Mouse (Mus musculus) v-Abl transformed pro-B cells (cell line): Measurements from ENCODE around the gene March8.
"Not testable (repeated sequence)": the region's sequence is repeated elsewhere in the genome, so short reads cannot be mapped to it uniquely, and the experiment has no call there.

Experiments used
- in situ Hi-C, 2 experiments: fragments of 400-800 bp; cut with MboI; formaldehyde crosslinking; loops; one replicate each; pipeline ENCODE4 v1.15.1; 2025; ENCODE audit not compliant: unreplicated experiment in 2 of 2

Gene March8

DNA sequence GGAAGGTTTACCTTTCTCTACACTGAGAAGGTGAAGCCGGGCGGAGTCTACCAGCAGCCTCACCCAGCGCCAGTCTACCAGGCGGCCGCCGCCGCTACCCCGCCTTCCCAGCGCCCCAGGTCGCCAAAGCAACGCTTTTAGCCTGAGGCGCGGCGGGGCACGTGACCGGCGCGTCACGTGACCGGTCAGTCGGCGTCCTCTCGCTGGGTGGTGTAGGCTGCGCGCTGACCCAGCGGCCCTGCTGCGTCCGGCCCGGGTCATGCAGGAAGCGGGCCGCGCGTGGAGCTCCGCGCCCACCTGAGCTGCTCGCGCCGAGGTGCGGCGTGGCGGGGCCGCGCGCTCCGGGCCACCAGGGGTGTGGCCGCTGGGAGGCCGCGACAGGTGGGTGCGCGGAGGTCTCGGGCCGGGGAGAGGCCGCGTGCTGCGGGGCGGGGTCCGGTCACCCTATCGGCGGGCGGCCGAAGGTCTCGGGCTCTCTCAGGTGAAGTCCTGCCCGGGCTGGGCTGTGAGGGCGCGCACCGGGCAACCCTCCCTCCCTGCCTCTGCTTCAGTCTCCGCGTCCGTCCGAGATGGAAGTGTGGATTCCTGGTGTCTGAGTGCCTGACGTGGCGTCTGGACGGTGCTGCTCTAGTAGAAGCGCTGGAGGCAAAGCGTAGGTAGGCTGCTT, at the start of gene March8:
TSS of gene March8 (plus strand) at position 190 of the 667 bp plus-strand sequence.
- in situ Hi-C loops: no loop called here

DNA sequence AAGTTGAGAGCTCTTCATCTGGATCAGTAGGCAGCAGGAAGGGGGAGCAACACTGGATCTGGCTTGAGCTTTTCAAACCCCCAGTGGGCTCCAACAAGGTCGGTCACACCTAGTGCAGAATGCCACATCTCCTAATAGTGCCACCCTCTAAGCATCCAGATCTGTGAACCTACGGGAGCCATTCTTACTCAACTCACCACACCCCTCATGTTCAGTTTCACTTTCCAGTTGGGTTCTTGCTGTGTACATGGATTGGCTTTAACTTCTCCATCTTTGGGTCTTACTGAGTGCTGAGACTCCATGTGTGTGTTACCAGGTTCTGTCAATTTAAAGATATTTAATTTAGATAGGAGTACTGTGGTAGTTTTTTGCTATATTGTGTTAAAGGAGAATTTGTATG, 26.4 kb upstream of the March8 start:
- in situ Hi-C loops: no loop called here

DNA sequence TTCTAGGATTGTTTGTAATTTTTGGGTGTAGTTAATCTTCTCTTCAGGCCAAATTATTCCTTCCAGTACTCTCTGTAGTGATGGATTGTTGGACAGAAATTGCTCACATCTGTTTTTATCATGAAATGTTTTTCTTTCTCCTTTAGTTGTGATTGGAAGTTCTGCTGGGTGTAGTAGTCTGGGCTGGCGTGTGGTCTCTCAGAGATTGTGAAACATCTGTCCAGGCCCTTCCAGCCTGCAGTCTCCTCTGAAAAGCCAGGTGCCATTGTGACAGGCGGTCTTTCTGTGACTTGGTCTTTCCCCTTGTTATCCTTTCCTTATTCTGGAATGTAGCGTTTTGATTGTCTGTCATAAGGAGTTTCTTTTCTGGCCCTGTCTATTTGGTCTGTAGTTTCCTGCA, 18.6 kb upstream of the March8 start:
- in situ Hi-C loops: no loop called here

DNA sequence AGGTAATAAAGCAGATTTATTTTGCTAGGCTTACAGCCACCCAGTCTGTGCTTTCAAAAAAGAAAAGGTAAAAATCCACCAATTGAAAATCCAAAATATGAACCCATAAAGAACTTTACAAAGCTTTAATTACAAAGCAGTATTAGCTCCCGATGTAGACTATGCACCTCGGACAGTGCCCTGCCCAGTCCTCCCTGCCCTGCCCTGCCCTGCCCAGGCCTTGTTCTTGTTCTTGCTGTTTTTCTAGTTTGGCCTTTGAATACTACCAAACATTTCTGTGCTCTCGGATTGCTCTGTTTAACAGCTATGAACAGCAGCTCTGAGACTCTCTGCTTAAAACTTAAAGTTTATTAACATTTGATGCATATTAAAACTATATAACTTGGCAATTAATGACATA, 11.2 kb upstream of the March8 start:
- in situ Hi-C loops: no loop called here

DNA sequence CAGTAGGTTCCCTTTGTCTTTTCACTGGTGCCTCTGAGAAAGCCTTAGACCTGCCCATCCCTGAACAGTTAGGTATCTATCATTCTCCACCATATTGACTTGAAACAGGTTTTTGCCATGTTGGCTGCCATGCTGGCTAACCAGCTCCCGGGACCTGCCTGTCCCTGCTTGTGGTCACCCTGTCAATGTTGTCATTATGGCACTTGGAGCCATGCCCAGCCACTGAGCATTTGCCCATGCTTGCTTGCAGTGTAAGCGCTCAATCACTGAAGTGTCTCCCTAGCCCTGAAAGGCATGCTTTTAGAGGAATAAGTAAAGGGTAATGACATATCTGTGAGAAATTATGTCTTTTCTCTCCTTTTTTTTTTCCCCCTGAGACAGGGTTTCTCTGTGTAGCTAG, 6.4 kb upstream of the March8 start:
- in situ Hi-C loops: no loop called here

DNA sequence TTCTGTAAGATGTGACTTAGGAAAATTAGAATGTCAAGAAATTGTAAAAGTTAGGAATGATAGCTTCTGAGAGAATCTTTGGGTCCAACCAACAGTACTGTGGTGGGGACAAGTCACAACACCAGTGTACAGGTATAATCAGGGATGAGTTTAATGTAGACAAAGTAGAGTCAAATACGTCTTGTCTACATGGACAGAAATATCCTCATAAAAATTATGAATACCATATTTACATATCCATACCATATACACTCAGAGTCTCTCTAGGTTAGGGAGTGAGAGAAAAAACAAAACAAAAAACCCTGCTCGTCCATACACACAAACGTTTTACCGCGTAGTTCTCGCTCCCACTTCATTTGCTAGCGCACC, 374 bp upstream of the March8 start:
- in situ Hi-C loops: no loop called here

DNA sequence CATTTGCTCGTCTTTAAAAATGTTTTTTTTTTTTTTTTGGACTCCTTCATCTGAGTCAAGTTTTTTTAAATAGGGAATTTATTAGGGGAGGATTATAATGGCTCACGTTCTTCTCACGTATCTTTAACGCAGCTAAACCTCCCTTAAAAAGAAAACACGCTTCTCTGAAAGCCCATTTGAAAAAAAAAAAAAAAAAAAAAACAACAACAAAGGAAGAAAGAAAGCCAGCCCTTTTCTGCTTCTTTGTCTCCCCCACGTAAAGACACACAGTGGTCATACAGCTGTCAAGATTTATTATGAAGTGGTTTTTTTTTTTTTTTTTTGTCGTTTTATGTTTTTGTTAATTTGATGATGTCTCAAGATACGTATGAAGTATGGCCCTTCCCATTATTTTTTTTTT, 696 bp downstream of the March8 start:
- in situ Hi-C loops: no loop called here

DNA sequence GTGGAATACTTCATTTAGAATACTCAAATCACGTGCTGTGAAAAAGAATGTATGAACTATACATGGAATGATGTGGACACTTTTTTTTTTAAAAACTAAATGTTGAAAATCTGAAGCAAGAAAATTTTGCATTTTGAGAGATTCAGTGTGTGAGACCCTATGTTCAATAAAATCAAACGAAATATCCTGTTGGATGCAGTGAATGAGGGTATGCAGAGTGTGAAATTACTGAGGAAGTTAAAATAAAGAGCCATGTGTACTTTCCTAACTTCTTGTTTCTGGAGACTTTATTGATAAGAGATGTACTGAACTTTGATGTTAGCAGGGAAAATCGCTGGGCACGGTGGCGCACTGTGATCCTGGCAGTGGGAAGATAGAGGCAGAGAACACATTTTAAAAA, 1.3 kb downstream of the March8 start:
- in situ Hi-C loops: no loop called here

DNA sequence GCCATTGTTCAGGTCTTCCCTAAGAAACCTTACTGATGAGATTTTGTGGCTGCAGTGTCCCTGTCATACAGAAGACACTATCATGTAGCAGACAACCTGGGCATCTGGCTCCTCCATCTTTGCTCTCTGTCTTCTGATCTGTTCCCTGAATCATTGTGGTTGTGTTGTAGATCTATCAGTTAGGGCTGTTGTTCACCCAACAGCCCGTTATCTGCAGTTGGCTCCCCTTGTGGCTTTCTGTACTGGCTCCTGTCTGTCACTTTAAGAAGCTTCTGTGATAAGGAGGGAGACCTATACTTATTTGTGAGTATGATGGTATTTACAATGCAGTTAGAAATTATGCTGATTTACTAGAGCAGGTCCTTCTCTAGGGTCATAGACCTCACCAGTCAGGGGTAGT, 2.7 kb downstream of the March8 start:
- in situ Hi-C loops: no loop called here

DNA sequence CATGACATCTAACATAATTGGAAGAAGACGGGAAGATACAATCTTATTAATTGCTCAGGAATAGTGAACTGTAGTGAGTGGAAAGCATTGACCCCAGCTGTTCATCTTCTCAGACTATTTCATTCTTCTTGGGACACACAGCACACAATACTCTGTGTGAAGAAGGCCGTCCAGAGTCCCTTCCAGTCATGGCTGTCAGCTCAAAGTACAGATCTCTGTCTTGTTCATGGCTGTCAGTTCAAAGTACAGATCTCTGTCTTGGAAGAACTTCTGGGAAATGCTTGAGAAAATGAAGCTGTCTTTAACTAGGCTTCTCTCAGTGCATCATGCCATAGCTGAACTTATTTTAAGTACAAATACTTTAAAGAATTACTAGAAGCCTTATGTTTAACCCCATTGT, 10.1 kb downstream of the March8 start:
- in situ Hi-C loops: no loop called here

DNA sequence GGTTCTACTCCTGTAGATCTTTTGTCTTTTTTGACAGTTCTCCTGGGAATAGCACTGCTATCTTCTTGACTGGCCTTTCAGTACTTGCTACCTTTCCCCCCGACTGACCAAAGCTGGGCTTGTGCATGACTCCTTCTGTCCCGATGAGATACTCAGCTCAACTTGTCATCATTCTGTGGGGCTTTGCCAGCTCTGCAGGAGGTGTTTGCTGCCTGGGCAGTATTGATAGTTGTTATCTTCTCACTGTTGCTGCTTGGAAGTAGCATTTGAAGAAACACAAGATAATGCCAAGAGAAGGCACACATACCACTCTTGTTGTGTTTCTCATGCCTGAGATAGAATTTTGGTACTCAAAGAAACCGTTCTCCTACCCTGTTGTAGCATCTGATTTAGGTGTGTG, 12.2 kb downstream of the March8 start:
- in situ Hi-C loops: no loop called here

DNA sequence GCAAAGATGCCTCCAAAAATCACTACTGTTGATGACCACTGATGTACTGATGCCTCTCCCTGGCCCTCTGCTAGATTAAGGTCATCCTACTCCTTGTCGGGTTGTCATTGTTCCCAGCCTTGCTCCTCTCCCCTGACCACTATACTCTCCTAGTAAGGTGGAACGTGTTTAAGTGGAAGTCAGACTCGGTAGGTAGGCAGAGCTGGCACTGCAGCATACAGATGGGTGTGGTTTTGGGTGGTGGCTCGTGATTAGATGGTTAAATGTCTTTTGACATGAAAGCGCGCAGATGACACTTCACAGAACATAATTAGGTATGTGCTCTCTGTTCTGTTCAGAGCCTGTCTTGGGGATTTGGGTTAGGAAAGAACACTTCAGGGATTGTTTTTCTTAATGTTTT, 12.8 kb downstream of the March8 start:
- in situ Hi-C loops: no loop called here

DNA sequence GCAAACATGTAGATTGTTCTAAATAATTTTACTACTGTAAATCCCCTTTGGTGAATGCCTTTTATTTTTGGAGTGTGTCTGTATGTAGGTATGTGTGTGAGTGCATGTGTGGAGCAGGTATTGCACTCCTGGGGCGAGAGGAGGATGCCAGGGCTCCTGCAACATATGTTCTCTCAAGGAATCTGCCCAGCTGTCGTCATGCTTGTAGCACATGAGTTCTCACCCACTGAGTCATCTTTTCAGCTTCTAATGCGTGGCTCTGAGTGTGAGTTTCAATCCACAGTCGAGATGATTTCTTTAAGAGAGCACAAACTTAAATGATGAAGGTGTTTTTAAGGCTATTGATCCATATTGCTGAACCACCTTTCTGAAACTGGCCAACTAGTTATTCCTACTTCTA, 13.7 kb downstream of the March8 start:
- in situ Hi-C loops: no loop called here

DNA sequence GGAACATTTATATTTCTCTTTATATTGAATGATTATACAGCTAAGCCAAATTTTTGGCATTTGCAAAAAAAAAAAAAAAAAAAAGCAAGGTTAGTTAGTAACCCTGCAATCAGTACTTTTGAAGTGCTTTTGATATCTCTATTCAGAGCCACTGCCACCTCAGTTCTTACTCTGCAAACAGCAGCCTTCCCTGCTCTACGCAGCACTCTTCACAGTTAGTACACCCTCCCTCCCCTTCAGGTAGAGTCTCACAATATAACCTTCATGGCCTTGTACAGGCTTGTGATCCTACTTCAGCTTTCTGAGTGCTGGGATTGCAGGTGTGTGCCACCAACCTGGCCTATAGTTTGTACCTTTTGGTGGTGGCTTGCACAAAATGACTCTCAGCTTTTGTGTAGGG, 15.6 kb downstream of the March8 start:
- in situ Hi-C loops: no loop called here

DNA sequence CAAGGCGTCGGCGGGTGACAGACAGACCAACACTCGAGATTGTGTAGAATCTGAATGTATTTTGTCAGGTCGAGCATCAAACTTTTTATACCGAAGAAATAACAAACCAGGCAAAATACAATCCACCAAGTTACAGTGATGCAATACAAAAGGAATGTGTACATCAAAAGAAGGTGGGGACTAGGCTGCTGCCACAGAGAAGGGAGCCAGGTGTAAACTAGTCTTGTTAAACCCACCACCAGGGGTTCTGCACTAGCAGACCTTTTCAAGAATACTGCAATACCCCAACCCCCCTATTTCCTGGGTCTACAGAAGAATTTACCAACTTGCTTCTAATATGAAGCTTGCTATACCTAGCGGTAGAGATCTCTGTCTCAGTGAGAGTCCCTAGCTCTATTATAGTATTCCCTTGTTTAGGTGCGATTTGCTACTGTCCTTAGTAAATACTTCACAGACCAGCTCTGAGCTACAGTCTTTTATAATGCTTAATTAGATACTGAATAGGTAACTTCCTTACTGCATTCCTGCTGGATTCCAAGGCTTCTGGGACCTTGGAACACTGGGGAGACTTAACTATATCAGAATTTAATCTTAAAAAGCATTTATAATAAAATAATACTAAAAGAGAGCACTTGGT, 18.6 kb downstream of the March8 start:
- in situ Hi-C loops: not testable (repeated sequence)

DNA sequence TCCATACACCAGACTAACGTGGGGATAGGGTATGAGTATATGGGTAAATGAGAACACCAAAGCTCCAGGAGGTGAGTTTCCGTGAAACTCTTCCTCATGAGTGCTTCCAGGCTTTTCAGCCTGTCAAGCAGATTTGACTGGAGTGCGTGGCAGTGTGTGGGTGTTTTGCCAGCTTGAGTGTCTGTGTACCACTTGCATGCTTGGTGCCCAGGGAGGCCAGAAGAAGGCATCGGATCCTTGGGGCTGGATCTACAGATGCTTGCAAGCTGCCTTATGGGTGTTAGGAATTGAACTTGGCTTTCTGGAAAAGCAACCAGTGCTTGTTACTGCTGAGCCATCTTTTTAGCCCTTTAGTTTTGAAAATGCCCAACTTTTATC, 19.1 kb downstream of the March8 start:
- in situ Hi-C loops: no loop called here

DNA sequence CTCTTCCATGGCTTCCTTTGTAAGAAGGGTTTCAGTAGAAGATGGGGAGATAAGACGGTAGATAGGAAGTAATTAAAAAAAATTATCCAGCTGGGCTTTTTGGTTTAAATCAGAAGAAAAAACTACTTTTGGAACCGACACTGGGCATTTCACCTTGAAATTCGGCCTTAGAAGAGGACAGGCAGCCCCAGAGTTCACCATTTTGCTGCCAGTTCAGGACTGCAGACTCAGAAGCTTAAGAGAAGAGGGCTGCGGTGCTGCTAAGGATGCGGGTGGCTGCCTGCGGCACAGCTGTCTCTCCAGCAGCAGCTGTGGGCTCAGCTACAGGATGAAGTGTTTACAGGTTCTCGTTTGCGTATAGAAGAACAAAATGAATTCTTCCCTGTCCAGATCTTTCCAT, 20.2 kb downstream of the March8 start:
- in situ Hi-C loops: no loop called here

DNA sequence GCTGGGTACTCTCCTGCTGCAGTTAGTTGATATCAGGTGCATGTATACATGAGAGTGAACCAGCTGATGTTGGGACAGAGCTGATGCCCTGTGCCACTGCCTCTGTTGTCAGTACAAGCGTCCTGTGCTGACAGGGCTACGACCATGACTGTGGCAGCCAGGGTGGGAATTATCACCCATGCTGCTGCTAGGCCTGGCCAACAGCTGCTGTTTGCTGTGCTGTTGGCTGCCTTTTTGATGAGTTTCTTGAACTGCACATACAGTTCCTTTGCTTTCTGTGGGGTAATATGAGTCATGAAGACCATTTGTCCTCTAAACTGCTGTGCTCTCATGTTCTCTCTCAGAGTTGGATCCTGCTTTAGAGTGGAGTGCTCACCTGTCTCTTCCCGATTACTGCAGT, 21.4 kb downstream of the March8 start:
- in situ Hi-C loops: no loop called here

DNA sequence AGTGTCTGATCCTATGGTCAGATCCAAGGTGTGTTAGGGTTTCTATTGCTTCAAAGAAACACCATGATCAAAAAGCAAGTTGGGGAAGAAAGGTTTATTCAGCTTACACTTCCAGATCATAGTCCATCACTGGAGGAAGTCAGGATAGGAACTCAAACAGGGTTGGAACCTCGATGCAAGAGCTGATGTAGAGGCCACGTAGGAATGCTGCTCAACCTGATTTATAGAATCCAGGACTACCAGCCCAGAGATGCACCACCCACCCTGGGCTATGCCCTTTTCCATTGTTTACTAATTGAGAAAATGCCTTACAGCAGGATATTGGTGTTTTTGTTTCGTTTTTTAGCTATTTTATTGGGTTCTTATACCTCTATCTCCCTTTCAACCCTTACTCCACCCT, 23.6 kb downstream of the March8 start:
- in situ Hi-C loops: no loop called here

DNA sequence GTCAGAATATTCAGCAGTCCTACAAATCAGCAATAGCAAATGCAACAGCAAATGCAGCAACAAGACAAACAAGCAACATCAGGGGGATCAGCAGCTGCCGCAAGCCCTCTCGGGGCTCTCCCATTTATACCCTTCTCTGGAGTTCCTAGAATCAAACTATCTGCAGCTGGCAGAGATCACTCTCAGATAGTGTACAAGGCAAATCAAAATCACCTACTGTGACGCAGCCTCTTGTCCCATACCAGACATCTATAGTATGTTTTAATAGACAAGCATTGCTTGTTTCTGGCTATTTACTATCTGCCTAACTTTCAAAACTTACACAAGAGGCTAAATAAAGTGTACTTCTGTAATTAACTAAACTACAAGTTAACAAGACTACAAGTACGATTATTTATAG, 24.2 kb downstream of the March8 start:
- in situ Hi-C loops: no loop called here

DNA sequence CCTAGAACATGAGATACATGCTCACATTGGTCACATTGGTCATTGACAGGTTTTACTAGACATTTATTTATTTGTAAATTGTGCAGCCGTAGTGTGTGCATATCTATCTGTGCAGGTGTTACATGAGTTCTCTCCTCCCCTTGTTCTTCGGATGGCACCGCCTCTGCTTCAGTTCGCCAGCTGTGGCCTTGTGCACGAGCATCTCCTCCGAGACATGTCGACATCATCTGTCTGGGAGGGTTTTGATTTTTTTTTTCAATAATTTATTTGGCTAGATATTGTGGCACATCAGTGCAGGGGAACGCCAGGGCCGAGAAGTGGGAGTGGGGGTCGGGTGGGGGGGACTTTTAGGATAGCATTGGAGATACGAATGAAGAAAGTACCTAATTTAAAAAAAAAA, 30.1 kb downstream of the March8 start:
- in situ Hi-C loops: no loop called here

DNA sequence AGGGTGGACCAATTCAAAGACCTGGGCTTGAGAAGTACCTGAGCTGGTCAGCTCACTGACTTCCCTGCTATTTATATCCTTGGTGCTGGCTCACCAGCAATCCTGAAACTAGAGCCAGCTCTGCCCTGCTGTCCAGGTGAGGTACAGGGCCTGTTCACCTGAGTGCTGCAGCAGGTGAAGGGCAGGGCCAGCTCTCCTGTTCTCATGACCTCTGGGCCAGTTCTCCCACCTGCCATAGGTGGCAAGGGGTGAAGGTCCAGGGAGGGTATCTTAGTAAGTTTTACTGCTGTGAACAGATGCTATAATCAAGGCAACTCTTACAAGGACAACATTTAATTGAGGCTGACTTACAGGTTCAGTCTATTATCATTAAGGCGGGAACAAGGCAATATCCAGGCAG, 32.0 kb downstream of the March8 start:
- in situ Hi-C loops: no loop called here
